Mouse (Mus musculus) heart, adult 10 weeks (tissue): ENCODE data around the gene Slc4a7. TPM values are rescaled to one million over a fixed set of nuclear protein-coding genes. Genes with fewer than 3 reads are reported as not detected.

Experiments
- polyA plus RNA-seq: library from polyadenylated mRNA; stranded (reverse); fragments of 350-450 nt; fragmentation: Illumina TruSeq; extraction: RNeasy Lipid Tissue Mini Kit (QIAGEN cat#74804); gene quantifications from one replicate; pipeline ENCODE4 v1.2.3, GENCODE M21; 2014; ENCODE audit warnings: low read depth, low replicate concordance

Slc4a7 gene
- polyA plus RNA-seq, result 8.0 TPM

DNA sequence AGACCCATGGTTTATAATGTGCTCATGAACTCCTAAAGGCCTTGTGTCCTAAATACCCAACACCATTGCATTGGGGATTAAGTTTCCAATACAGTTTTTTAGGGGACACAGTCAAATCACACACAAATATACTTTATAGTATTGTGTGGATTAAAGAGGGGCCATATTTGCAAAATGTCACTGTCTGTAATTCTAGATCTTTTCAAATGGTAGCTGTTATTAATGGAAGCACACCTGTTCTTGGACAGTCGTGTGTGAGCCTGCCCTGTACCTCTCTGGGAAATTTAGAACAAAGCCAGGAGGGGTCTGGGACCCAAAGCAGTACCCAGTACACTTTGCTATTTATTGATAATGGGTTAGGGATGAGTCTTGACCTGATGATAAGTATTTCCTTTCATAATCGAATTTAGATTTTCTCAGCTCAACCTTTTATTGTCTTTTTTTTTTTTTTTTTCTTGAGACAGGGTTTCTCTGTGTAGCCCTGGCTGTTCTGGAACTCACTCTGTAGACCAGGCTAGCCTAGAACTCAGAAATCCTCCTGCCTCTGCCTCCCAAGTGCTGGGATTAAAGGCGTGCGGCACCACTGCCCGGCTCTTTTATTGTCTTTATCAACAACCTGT is at the start of gene Slc4a7:
TSS of gene Slc4a7 (plus strand) at position 570 of the 620 bp plus-strand sequence.

DNA sequence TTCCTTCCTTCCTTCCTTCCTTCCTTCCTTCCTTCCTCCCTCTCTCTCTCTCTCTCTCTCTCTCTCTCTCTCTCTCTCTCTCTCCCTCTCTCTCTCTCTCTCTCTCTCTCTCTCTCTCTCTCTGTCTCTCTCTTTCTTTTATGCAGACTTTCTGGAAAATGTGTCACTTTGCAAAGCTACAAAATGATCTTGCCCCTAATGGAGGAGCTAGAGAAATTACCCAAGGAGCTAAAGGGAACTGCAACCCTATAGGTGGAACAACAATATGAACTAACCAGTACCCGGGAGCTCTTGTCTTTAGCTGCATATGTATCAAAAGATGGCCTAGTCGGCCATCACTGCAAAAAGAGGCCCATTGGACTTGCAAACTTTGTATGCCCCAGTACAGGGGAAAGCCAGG is 101.0 kb downstream of the Slc4a7 start, which contains the start of gene Nek10:
TSS of gene Nek10 (plus strand) at position 301 of the 400 bp plus-strand sequence.

Other genes starting within 250 kb of the Slc4a7 start
- gene Nek10, start 101.1 kb downstream of the Slc4a7 start, polyA plus RNA-seq, result not detected